In genomic region chr2:104579784-104580446, GRCm38 (mm10) we compare ENCODE assay signal across 27 mouse cellular contexts. TPM values are rescaled to one million over a fixed set of nuclear protein-coding genes. Genes with fewer than 3 reads are reported as not detected.
A peak's percentile ranks its signal among the peaks of the same experiment; 100 is the strongest.
DNase-seq lines count a peak whose midpoint lies in the region; ATAC-seq and TF ChIP-seq lines count a peak whose summit lies in the region.
"Had no signal": no experiment of that assay in that cellular context is flagged by ENCODE, and none has a peak within 500 bp of the region (broad histone marks: within the 10 kb centered on the region; RNA-seq: fewer than 3 reads in every experiment).

No protein-coding gene starts in this region.

- 83% methylated on average over 7 of the region's 7 CpGs for WGBS in kidney, embryonic 16.5 days
- WGBS in limb, embryonic 15.5 days: 79% methylated on average over 7 of the region's 7 CpGs

- peak; percentile 36 for DNase-seq in gastrocnemius, adult 2 months
- no peak for DNase-seq in gastrocnemius, adult 8-10 months (ENCODE audit: low spot score in 2 of 2)
- no peak for DNase-seq in kidney, postnatal 14 days
- DNase-seq in A20 (ENCODE audit: low read depth, low spot score): peak; percentile 61
- no peak for DNase-seq in urinary bladder, adult 18-20 months (ENCODE audit: low spot score in 2 of 2)
- DNase-seq: adrenal gland, postnatal 25 days; cerebellum, adult 8-10 months; cerebellum, postnatal 36 days; embryo, embryonic 11 days; forebrain, postnatal 0 days; heart, postnatal 36 days; kidney, adult 11 months; kidney, postnatal 25 days; lung, adult 18-20 months; lung, postnatal 4 days; thymus, adult 18-20 months; thymus, postnatal 36 days had no signal

- no peak overlapping the region for H3K4me3 ChIP-seq in gastrocnemius, adult 2 months
- no peak overlapping the region for H3K4me3 ChIP-seq in kidney, embryonic 16.5 days (ENCODE audit: low read length)
- H3K4me3 ChIP-seq in limb, embryonic 15.5 days: no peak overlapping the region
- H3K4me3 ChIP-seq: forebrain, embryonic 10.5 days; heart, embryonic 12.5 days; hindbrain, embryonic 13.5 days; liver, embryonic 12.5 days; midbrain, embryonic 15.5 days; myocyte; neural tube, embryonic 13.5 days had no signal

- no peaks in the 10 kb centered on the region for H3K9me3 ChIP-seq in kidney, embryonic 16.5 days (ENCODE audit: low read length)
- H3K9me3 ChIP-seq in limb, embryonic 15.5 days: no peaks in the 10 kb centered on the region
- H3K9me3 ChIP-seq: forebrain, embryonic 10.5 days; heart, embryonic 12.5 days; hindbrain, embryonic 13.5 days; liver, embryonic 12.5 days; midbrain, embryonic 15.5 days; neural tube, embryonic 13.5 days had no signal

- no peak overlapping the region for H3K27ac ChIP-seq in gastrocnemius, adult 2 months
- H3K27ac ChIP-seq in kidney, embryonic 16.5 days (ENCODE audit: low read length): no peak overlapping the region
- no peak overlapping the region for H3K27ac ChIP-seq in limb, embryonic 15.5 days
- H3K27ac ChIP-seq: forebrain, embryonic 10.5 days; hindbrain, embryonic 13.5 days; liver, embryonic 12.5 days; midbrain, embryonic 15.5 days; neural tube, embryonic 13.5 days had no signal

- H3K9ac ChIP-seq in kidney, embryonic 16.5 days (replicated peaks; ENCODE audit: low read length): no peak overlapping the region; the same call in 1 of the 2 replicates
- no peak overlapping the region for H3K9ac ChIP-seq in limb, embryonic 15.5 days
- H3K9ac ChIP-seq: forebrain, postnatal 0 days; heart, embryonic 12.5 days; hindbrain, embryonic 13.5 days; liver, embryonic 12.5 days; midbrain, embryonic 15.5 days; neural tube, embryonic 13.5 days had no signal

- TF ChIP-seq CTCF in gastrocnemius, adult 2 months (IDR thresholded peaks at IDR 0.05): no peak

- intact Hi-C loops in gastrocnemius, adult 2 months (cut with DNase I): loop anchor here (10.0 kb wide), 1 partner anchor 545 kb away; no protein-coding TSS in a partner anchor

- H3K4me1 ChIP-seq in kidney, embryonic 16.5 days (ENCODE audit: insufficient read depth, low read length): 0 out of 2 replicates have a peak, but pooled peaks cover 3% of the 10 kb centered on the region
- H3K4me1 ChIP-seq in limb, embryonic 15.5 days: no peaks in the 10 kb centered on the region
- H3K4me1 ChIP-seq: hindbrain, embryonic 13.5 days; midbrain, embryonic 15.5 days; neural tube, embryonic 13.5 days had no signal

- no peak overlapping the region for H3K4me2 ChIP-seq in kidney, embryonic 16.5 days (replicated peaks; ENCODE audit: low read depth, low read length)
- no peak overlapping the region for H3K4me2 ChIP-seq in limb, embryonic 15.5 days
- H3K4me2 ChIP-seq: heart, embryonic 12.5 days; hindbrain, embryonic 13.5 days; liver, embryonic 12.5 days; midbrain, embryonic 15.5 days; neural tube, embryonic 13.5 days had no signal

- peak; percentile 46; the same call in 1 of the 2 replicates for ATAC-seq in kidney, embryonic 16.5 days (ENCODE audit: low FRiP score, low TSS enrichment)
- ATAC-seq in limb, embryonic 15.5 days (ENCODE audit: insufficient number of reproducible peaks, low FRiP score, low TSS enrichment, low read depth): 0 out of 2 replicates have a peak, but pooled peaks have one; percentile 52
- ATAC-seq: CD4-positive, CD25-positive, alpha-beta regulatory T cell, adult 4 months; forebrain, postnatal 0 days; liver, embryonic 12.5 days; midbrain, embryonic 15.5 days had no signal

- H3K36me3 ChIP-seq in kidney, embryonic 16.5 days (ENCODE audit: insufficient read depth, low read length): no peaks in the 10 kb centered on the region
- H3K36me3 ChIP-seq in limb, embryonic 15.5 days: no peaks in the 10 kb centered on the region
- H3K36me3 ChIP-seq: forebrain, embryonic 10.5 days; heart, embryonic 12.5 days; hindbrain, embryonic 13.5 days; liver, embryonic 12.5 days; midbrain, embryonic 15.5 days; neural tube, embryonic 13.5 days had no signal

- H3K27me3 ChIP-seq in kidney, embryonic 16.5 days (ENCODE audit: insufficient read depth, low read length): no peaks in the 10 kb centered on the region
- no peaks in the 10 kb centered on the region for H3K27me3 ChIP-seq in limb, embryonic 15.5 days
- H3K27me3 ChIP-seq: heart, embryonic 12.5 days; hindbrain, embryonic 13.5 days; liver, embryonic 12.5 days; midbrain, embryonic 15.5 days; neural tube, embryonic 13.5 days had no signal

RNA-seq across cellular contexts. Expression of gene Cstf3, which starts 10.4 kb away (rescaled TPM):
- total RNA-seq in gastrocnemius, adult 2 months (2021): 10 to 100 TPM in 1 of 2 experiments, 1 to 10 TPM in 1; 7.3 to 10.7 TPM
- total RNA-seq in gastrocnemius, adult 8-10 months (2022): 1 to 10 TPM; 5.9 to 7.9 (median 6.9) TPM
- polyA plus RNA-seq in kidney, embryonic 16.5 days (2015; fragmentation: Nextera tagmentation; extraction: Ambion mirVana): 62.9 and 74.6 TPM in 2 replicates
- 56.9 and 60.9 TPM in 2 replicates for polyA plus RNA-seq in limb, embryonic 15.5 days (2015; fragmentation: Nextera tagmentation; extraction: Ambion mirVana)

Comparison
In these comparisons a context has a peak if more than half of its experiments do, and no peak if none do; other contexts are left out.
1. DNase-seq: peak in gastrocnemius, adult 2 months (single experiment) and A20 (single experiment); none in gastrocnemius, adult 8-10 months (0 of 2), kidney, postnatal 14 days (single experiment) and urinary bladder, adult 18-20 months (0 of 2).